Mouse (Mus musculus) midbrain, embryonic 14.5 days (tissue): ENCODE measurements around the gene Sfxn1. TPM values are rescaled to one million over a fixed set of nuclear protein-coding genes. Genes with fewer than 3 reads are reported as not detected.

Experiments
- ATAC-seq: fragments of 200-750 bp; cut with Nextera tagmentation; 2 replicates; pipeline ENCODE4 v1.8.0; 2017; ENCODE audit warnings: moderate number of reproducible peaks, moderate library complexity; ENCODE audit not compliant: low FRiP score, low TSS enrichment
- DNase-seq: peaks from one replicate; pipeline ENCODE4 v3.0.0-alpha.2; 2015
- H3K27ac ChIP-seq: fragments of 300-500 bp; sonication (generic); replicated peaks from 2 replicates; pipeline ENCODE4 v1.5.1; 2014; ENCODE audit warnings: mild to moderate bottlenecking, low read depth, low read length, moderate library complexity
- H3K27me3 ChIP-seq: fragments of 300-500 bp; sonication (generic); 2 replicates; pipeline ENCODE4 v1.6.1; 2014; ENCODE audit warnings: low read length, control low read depth, mixed read lengths; ENCODE audit not compliant: control insufficient read depth, insufficient read depth
- H3K36me3 ChIP-seq: fragments of 300-500 bp; sonication (generic); 2 replicates; pipeline ENCODE4 v1.6.1; 2014; ENCODE audit warnings: low read length, control low read depth; ENCODE audit not compliant: control insufficient read depth, insufficient read depth
- H3K4me1 ChIP-seq: fragments of 300-500 bp; sonication (generic); 2 replicates; pipeline ENCODE4 v1.6.1; 2014; ENCODE audit warnings: mild to moderate bottlenecking, antibody characterized with exemption, low read length, control low read depth; ENCODE audit not compliant: control insufficient read depth, insufficient read depth
- H3K4me2 ChIP-seq: fragments of 300-500 bp; sonication (generic); 2 replicates; pipeline ENCODE4 v1.6.1; 2014; ENCODE audit warnings: mild to moderate bottlenecking, low read length, moderate library complexity
- H3K4me3 ChIP-seq: fragments of 300-500 bp; sonication (generic); replicated peaks from 2 replicates; pipeline ENCODE4 v1.5.1; 2014; ENCODE audit warnings: low read depth, low read length
- H3K9ac ChIP-seq: fragments of 300-500 bp; sonication (generic); replicated peaks from 2 replicates; pipeline ENCODE4 v1.6.1; 2014; ENCODE audit warnings: mild to moderate bottlenecking, low read length, moderate library complexity
- H3K9me3 ChIP-seq: fragments of 300-500 bp; sonication (generic); 2 replicates; pipeline ENCODE4 v1.6.1; 2016; ENCODE audit warnings: low read length, control low read depth, mixed read lengths; ENCODE audit not compliant: control insufficient read depth
- WGBS: fragments of 180-500 bp; shearing (Covaris S2); extraction: QIAGEN DNeasy Blood & Tissue Kit; methylation state at CpG from one replicate; pipeline ENCODE4 v1.1.7; 2014; 5-methylcytosine and 5-hydroxymethylcytosine counted together
- polyA plus RNA-seq: library from polyadenylated mRNA; unstranded; fragments of >200 nt; fragmentation: Nextera tagmentation; extraction: Ambion mirVana; gene quantifications from 2 replicates; pipeline ENCODE4 v1.2.1, GENCODE M21; 2014

Gene Sfxn1
- polyA plus RNA-seq, 1 experiment from 2014 or later: 107 TPM

GRCm38 (mm10) chr13:54073066-54073465 is 1.4 kb downstream of the Sfxn1 start:
- H3K9ac ChIP-seq: no peak overlapping the region
- ATAC-seq (no peak), DNase-seq (no peak)
- peaks cover 8% of the 10 kb centered on the region for H3K4me1 ChIP-seq
- no peak overlapping the region for H3K27ac ChIP-seq
- H3K4me3 ChIP-seq: peak overlapping the region; percentile 70; the same call in 1 of the 2 replicates
- 67% methylated on average over 1 of the region's 1 CpGs for WGBS
- no peaks in the 10 kb centered on the region for H3K36me3 ChIP-seq
- H3K27me3 ChIP-seq: no peaks in the 10 kb centered on the region
- H3K4me2 ChIP-seq: peak overlapping the region; percentile 65
- H3K9me3 ChIP-seq: no peaks in the 10 kb centered on the region

GRCm38 (mm10) chr13:54073491-54073890 is 1.8 kb downstream of the Sfxn1 start:
- Histone ChIP-seq H3K27me3 (no peaks in the 10 kb centered on the region), H3K9me3 (no peaks in the 10 kb centered on the region), H3K4me1 (peaks cover 8% of the 10 kb centered on the region), H3K4me3 (no peak overlapping the region), H3K9ac (no peak overlapping the region), H3K27ac (no peak overlapping the region), H3K36me3 (no peaks in the 10 kb centered on the region), H3K4me2 (no peak overlapping the region)
- DNase-seq: no peak
- no peak for ATAC-seq
- WGBS: 75% methylated on average over 2 of the region's 2 CpGs

- no peak for ATAC-seq
- DNase-seq: no peak
- Histone ChIP-seq H3K4me3 (no peak overlapping the region), H3K9me3 (no peaks in the 10 kb centered on the region), H3K27me3 (no peaks in the 10 kb centered on the region), H3K4me2 (no peak overlapping the region), H3K4me1 (peaks cover 8% of the 10 kb centered on the region), H3K9ac (no peak overlapping the region), H3K36me3 (no peaks in the 10 kb centered on the region), H3K27ac (no peak overlapping the region)
- 84% methylated on average over 2 of the region's 2 CpGs for WGBS
These were observed 3.7 kb downstream of the Sfxn1 start for GRCm38 (mm10) chr13:54075416-54075815.

GRCm38 (mm10) chr13:54076051-54076450 is 4.4 kb downstream of the Sfxn1 start:
- no peak for DNase-seq
- Histone ChIP-seq H3K4me1 (peaks cover 8% of the 10 kb centered on the region), H3K4me3 (no peak overlapping the region), H3K36me3 (no peaks in the 10 kb centered on the region), H3K9ac (no peak overlapping the region), H3K27ac (no peak overlapping the region), H3K9me3 (no peaks in the 10 kb centered on the region), H3K27me3 (no peaks in the 10 kb centered on the region), H3K4me2 (no peak overlapping the region)
- no peak for ATAC-seq
- 98% methylated on average over 6 of the region's 6 CpGs for WGBS

GRCm38 (mm10) chr13:54076762-54077460 is 5.2 kb downstream of the Sfxn1 start:
- DNase-seq (no peak), ATAC-seq (no peak)
- peaks cover 8% of the 10 kb centered on the region for H3K4me1 ChIP-seq
- no peak overlapping the region for H3K27ac ChIP-seq
- no peak overlapping the region for H3K4me2 ChIP-seq
- H3K9me3 ChIP-seq: no peaks in the 10 kb centered on the region
- H3K36me3 ChIP-seq: no peaks in the 10 kb centered on the region
- no peaks in the 10 kb centered on the region for H3K27me3 ChIP-seq
- H3K4me3 ChIP-seq: no peak overlapping the region
- WGBS: 89% methylated on average over 11 of the region's 11 CpGs
- H3K9ac ChIP-seq: no peak overlapping the region

GRCm38 (mm10) chr13:54077470-54078174 is 6.0 kb downstream of the Sfxn1 start:
- 88% methylated on average over 11 of the region's 11 CpGs for WGBS
- H3K27ac ChIP-seq: no peak overlapping the region
- H3K4me1 ChIP-seq: peaks cover 7% of the 10 kb centered on the region
- no peak overlapping the region for H3K4me3 ChIP-seq
- no peaks in the 10 kb centered on the region for H3K27me3 ChIP-seq
- no peak overlapping the region for H3K9ac ChIP-seq
- H3K4me2 ChIP-seq: no peak overlapping the region
- H3K9me3 ChIP-seq: no peaks in the 10 kb centered on the region
- H3K36me3 ChIP-seq: no peaks in the 10 kb centered on the region
- DNase-seq (no peak), ATAC-seq (no peak)

GRCm38 (mm10) chr13:54079782-54080759 is 8.4 kb downstream of the Sfxn1 start:
- H3K36me3 ChIP-seq: no peaks in the 10 kb centered on the region
- 86% methylated on average over 12 of the region's 12 CpGs for WGBS
- no peak overlapping the region for H3K27ac ChIP-seq
- H3K9me3 ChIP-seq: no peaks in the 10 kb centered on the region
- no peaks in the 10 kb centered on the region for H3K27me3 ChIP-seq
- no peak overlapping the region for H3K4me3 ChIP-seq
- H3K9ac ChIP-seq: no peak overlapping the region
- no peaks in the 10 kb centered on the region for H3K4me1 ChIP-seq
- ATAC-seq (no peak), DNase-seq (no peak)
- H3K4me2 ChIP-seq: no peak overlapping the region

- H3K27ac ChIP-seq: no peak overlapping the region
- no peaks in the 10 kb centered on the region for H3K9me3 ChIP-seq
- H3K27me3 ChIP-seq: no peaks in the 10 kb centered on the region
- no peak overlapping the region for H3K9ac ChIP-seq
- H3K4me3 ChIP-seq: no peak overlapping the region
- DNase-seq (no peak), ATAC-seq (no peak)
- H3K4me2 ChIP-seq: no peak overlapping the region
- no peaks in the 10 kb centered on the region for H3K4me1 ChIP-seq
- H3K36me3 ChIP-seq: peaks cover 4% of the 10 kb centered on the region
- WGBS: 96% methylated on average over 1 of the region's 1 CpGs
These were observed 9.1 kb downstream of the Sfxn1 start for GRCm38 (mm10) chr13:54080785-54081184.
